Mouse (Mus musculus): ENCODE results near the gene Kctd6.
"Not testable (repeated sequence)": the region's sequence is repeated elsewhere in the genome, so short reads cannot be mapped to it uniquely, and the experiment has no call there.

The Kctd6 gene

DNA sequence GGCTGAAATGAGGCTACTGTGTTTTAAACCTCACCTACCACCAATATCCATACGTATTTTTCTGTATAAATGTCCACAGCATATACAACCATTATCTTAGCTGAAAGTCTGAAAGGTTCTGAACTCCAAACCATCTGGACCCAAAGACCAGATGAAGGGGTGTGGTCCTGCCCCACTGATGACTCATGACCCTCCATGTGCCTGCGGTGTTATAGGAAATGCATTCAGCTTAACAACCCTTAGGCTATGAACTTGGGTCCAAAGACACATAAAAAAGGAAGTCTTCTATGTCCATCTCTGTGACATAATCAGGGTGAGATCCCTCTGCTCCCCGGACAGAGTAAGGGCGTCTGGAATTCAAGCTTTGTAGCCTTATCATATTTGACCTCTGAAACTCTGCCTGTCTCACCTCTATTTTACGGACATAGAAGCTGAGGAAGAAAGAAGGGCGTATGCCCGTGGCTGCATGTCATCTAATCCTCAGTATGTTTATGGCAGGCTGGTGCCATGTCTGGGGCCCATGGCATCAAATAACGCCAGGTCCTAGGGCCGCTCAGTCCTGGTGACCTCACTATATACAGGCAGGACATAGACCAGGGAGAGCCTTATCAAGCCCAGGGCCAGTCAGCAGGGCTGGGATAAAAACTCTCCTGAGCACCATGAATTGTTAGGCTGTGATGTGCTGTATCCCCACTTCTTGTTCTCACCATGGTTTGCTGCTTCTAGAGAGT lies 36.4 kb downstream of the Kctd6 start:
- DNase-seq, result no peak

DNA sequence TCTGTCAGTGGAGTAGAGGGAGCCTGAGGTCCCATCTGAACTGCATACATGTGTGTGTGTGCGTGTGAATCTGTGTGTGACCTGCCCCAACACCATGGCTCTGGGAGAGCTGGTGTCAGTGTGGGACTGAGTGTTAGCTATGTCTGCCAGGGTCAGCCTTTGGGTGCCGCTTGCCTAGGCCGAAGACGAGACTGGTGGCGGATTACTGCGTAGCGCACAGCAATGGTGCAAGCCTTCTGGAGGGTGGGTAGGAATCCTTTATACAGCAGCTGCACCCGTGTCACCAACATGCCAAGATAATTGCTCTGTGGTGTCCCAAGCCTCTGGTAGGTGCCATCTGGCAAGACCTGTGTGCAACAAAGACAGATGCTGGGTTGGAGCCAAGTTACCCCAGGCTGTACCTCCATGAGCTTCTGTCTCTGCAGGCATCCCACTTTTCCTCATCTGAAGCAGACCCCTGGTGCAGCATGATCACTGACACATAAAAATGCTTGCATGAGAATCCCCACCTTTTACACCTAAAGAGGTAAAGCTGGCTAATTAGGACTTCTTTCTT lies 37.5 kb downstream of the Kctd6 start:
- no peak for DNase-seq

DNA sequence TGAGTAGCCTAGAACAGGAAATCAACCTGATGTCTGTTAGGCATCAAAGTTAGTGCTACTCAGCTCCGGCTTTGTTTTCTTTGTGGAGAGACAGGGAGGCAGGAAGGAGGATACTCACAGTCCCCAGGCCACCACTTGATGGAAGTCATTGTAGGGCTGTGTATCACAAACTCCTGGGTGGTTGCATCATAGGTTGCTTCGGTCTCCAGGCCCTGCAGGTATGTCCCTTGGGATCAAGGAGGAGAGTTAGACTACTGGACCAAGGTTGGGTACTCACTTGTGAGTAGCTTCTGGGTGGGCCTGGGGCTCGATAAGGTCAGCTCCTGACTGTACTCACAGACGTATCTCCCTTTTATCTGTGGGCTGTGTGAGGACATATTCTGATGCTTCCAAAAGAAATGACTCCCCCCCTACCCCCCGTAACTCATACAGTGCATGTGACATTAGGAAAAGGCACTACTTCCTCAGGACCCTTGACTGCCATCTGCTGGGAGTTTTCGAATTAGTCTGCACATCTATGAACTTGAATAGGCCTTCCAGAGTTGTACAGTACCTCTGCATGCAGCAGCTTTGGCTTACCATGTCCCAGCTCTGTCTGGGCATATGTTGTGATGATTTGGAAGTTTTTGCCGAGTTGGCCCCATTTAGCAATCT lies 41.3 kb downstream of the Kctd6 start:
- peak; percentile 77 to 83 for DNase-seq

DNA sequence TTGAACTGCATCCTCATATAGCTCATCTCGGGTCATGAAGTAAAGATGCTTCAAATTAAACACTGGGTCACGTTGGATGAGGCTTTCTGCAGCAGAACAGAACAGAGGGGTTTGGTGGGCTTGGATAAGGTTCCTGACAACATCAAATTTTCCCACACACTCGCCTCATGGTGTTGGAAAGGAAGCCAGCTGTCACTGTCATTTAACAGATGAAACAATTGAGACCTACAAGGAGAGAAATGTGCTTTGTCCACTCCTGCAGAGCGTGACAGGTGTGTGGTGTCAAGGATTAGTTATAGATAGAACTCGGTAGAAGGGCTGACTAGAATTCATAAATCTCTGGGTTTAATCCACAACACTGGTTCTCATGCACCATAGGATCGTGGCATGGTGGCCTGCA lies 42.1 kb downstream of the Kctd6 start:
- DNase-seq, result no peak

DNA sequence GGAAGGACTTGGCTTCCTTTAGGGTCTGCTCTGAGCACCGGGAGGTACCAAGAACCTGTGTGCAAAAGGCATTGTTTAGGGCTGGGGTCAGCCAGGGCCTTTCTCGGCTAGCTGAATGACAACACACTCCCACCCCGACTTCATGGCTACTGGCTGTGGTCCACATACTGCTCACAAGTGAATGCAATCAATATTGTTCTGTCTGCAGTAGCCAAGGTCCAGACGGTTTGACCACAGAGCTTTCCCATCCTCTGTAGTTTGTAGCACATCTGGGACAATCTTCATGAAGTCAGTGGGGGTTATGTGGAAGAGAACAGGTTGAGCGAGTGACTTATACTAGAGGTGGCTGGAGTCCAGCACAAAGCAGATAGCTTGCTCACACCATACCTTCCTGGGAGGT lies 42.9 kb downstream of the Kctd6 start:
- no peak for DNase-seq

DNA sequence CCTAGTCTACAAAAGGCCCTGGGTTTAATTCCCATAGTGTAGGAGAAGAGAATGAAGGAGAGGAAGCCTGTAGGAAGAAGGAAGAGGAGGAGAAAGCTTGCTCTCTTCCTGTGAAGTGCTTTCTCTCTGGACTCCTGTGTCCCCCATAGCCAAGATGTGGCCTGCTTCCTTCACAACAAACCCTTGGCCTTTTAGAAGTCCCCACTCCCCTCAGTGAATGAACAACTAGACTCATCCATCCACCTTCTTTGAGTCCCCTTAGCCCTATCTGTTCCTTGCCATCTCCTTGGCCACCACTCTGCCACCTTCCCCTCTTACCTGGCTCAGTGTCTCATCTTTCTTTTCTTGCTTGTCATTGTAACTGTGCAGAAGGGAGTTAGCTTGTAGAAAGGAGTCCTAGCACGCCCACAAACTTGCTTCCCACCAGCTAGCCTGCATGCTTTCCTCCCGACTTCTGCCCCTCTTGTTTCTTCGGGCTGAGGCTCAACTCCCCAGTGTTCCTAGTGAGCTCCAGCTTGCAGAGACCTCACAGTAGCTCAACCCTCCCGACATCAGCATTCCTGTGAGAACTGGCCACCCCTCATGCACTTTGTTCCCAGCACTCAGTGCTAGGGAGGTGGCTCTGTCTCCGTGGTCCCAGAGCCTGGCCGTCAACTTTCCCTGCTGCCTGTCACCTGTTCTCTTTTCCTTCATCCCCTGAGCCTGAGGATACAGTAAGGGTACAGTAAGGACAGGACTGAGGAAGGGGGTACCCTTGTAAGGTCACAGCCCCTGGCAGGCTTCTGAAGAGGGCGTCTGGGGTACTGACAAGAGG lies 43.8 kb downstream of the Kctd6 start:
- DNase-seq, result no peak

DNA sequence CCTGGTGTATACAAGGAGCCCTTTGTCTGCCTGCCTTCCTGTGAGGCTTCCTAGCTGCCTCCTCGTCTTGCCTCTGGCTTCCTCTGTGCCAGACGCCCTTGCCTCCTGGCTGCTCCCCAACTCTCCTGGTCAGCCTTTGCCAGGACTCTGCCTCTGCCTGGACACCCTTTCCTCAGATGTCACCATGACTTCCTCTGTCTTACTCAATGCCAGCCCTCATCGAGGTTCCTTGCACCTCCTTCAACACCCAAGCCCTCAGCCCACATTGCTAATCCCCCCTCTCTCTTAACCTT lies 44.3 kb downstream of the Kctd6 start:
- DNase-seq, result no peak

DNA sequence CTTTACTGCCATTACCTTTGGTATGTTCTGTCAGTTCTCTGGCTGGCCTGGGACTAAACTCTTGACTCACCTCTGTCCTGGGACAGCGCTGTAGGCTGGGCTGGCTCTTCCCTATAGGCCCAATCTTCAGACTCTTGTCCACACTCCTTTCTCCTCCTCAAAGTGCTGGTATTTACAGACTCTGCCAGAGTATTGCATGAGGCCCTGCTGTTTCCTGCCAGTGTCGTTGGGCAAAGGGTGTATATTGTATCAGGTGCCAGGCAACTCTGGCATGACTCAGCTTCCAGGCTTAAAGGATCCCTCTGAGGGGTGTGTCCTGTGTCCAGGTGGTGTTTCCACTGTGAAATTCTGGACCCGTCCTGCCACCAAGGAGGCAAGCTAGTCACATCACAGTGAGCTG lies 44.8 kb downstream of the Kctd6 start:
- DNase-seq, result no peak

DNA sequence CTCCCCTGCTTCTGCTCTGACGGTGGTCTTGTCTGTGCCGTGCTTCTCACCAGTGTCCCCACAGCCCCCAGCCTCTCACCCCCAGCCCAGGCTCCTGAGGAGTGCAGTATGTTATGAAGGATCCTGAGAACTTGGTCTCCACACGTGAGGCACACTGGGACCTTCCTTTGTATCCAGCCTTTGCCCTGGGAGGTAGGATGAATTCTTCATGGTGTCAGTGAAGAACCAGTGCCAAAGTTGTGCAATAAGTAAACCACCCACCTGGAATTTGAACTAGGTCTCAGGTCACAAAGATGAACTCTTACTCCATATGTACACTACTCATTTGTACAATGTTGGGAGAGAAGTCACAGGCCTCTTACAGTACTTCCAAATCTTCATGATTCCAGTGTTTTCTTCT lies 45.2 kb downstream of the Kctd6 start, which contains the start of gene Acox2:
Acox2 (minus strand) TSS at position 188 of the 400 bp plus-strand sequence.
- DNase-seq, result no peak

DNA sequence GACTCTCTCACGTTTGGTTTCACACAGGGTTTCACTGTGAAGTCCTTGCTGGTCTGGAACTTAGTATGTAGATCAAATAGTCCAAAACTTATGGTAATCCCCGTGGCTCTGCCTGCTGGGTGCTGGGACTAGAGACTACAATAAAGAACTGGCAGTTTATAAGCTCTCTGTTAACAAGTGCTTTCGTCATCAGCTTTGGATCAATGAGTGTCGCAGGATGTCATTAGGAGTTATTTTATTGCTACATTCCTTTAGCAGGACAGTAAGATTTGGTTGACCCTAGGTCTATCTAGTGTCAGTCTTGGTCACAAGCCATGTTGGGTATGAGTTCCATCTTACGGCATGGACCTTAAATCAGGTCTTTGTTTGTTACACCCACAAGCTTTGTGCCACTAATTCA lies 46.3 kb downstream of the Kctd6 start:
- no peak for DNase-seq

DNA sequence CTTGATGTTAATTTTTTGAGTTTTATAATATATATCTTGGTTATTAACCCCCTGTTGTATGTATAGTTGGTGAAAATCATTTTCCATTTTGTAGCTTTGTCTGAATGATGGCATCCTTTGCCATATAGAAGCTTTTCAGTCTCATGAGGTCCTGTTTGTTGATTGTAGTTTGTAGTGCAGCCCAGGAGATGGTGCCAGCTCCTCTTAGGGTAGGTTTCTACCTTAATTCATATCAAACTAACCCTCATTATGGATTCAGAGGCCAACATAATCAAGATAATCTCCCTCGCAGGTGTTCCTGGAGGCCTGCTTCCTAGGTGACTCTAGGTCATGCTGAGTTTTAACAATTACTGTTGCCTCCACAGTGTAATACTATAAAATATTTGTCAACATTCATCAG lies 48.3 kb downstream of the Kctd6 start:
- DNase-seq, result no peak

DNA sequence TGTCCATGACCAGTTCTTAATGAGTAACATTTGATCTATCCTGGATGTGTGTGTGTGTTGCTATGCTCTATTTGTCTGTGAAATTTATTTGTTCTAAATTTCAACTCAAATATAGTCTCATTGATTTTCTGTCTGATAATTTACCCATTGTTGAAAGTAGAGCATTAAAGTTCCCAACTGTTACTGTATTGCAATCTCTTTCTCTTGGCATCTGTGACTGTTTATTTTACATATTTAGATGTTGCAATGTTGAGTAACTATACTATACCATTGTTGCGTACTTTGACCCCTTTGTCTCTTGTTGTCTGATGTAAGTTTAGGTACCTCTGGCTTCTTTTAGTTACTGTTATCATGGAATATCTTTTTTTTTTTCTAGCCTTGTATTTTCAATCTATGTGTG lies 50.4 kb downstream of the Kctd6 start:
- no peak for DNase-seq

DNA sequence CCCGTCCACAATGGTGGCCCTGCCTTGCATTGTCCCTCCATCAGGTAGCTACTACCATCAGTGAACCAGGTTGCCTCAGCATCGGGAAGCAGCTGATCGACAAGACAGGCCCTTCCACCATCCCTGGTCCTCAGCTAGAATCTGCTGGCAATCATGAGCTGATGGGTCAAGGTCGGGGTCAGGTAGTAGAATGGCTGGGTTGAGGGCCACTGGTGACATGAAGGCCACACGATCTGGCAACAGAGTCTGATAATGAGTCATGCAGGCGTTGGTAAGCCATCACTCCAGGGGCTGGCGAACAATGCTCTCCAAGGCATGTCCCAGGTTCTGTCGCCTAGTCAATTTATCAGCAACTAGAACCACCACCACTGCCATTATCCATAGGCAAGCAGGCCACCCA lies 57.3 kb downstream of the Kctd6 start:
- not testable (repeated sequence) for DNase-seq

Data from kidney, postnatal 4 days (tissue).